Mouse (Mus musculus): ENCODE results near the gene Anxa2. TPM values are rescaled to one million over a fixed set of nuclear protein-coding genes. Genes with fewer than 3 reads are reported as not detected.

Gene Anxa2
- polyA plus RNA-seq, 1 experiment from 2014 or later, result 1,144 TPM

DNA sequence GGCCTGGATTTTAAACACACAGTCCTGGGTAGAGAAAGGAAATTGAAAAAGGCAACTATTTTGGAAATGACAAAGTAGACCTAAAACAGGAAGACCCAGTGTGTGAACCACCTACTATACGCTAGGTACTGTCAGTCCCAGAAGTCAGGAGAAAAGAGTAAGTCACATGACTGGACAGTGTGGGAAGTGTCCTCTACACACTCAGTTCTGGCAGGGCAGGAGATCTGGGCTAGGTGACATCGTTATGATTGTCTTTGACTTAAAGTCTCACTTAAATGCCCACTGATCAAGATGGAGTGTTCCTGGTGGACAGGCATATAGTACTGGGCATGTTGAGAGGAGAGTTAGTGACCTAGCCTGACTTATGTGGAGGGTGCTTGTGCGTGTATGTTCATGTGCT is 3.7 kb downstream of the Anxa2 start:
- Histone ChIP-seq H3K9me3 (ENCODE audit: low read length) (no peaks in the 10 kb centered on the region), H3K27me3 (replicated peaks; ENCODE audit: insufficient read depth, low read length) (no peaks in the 10 kb centered on the region), H3K4me1 (ENCODE audit: insufficient read depth, low read depth, low read length) (peaks cover 43% of the 10 kb centered on the region), H3K27ac (ENCODE audit: low read length) (peak overlapping the region; percentile 99), H3K4me3 (ENCODE audit: low read depth, low read length) (no peak overlapping the region), H3K4me2 (replicated peaks; ENCODE audit: low read depth, low read length) (peak overlapping the region; percentile 67), H3K36me3 (ENCODE audit: insufficient read depth, low read length) (no peaks in the 10 kb centered on the region; the same call in 1 of the 2 replicates), H3K9ac (replicated peaks; ENCODE audit: low read depth) (no peak overlapping the region)
- ATAC-seq (no peak), DNase-seq (ENCODE audit: low spot score) (no peak)
- WGBS, result 64% methylated on average over 3 of the region's 3 CpGs
- no peak for TF ChIP-seq CTCF (IDR thresholded peaks at IDR 0.05)
- no peak for TF ChIP-seq EP300 (IDR thresholded peaks at IDR 0.05)

DNA sequence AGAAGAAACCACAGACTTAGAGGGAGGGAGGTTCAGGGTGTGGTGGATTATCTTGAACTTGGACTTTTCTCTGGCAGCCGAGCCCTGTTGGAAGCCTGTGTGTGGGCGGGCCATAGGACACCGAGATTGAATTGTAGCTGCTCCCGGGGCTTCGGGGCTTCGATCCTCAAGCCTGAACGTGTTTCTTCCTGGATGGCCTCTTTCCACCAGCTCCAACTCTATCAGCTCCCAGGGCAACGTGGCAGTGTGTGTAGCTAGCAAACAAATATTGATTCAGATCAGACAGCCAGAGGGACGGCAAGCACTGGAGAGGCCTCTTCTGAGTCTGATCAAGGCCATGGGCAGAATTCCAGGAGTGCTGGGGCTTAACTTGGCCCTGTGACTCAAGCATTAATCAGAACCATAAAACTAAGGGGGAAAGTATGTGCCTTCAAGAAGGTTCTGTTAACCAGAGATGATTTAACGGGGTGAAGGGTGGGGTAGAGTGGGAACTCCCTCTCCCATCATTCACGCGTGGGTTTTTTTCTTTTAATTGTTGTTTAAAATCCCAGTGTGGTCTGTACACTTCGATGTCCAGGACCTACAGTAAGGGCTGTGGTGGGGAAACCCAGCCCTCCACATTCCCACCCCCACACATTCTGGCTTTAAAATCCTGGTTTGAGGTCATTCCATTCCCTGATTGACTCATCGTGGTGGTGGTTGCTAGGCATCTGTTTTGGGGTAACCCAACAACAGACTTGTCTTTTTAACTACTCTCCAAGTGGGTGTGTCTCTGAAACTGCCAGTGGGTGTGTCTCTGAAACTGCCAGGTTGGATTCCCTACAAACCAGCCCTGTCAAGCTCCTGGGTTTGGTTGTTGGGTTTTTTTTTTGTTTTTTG is 4.6 kb downstream of the Anxa2 start:
- TF ChIP-seq EP300 (IDR thresholded peaks at IDR 0.05) (peak; percentile 58; the same call in 1 of the 2 replicates), CTCF (IDR thresholded peaks at IDR 0.05) (no peak)
- no peak overlapping the region for H3K4me3 ChIP-seq (ENCODE audit: low read depth, low read length)
- H3K4me1 ChIP-seq (ENCODE audit: insufficient read depth, low read depth, low read length), result peaks cover 40% of the 10 kb centered on the region
- DNase-seq (ENCODE audit: low spot score) (peak; percentile 93), ATAC-seq (peak; percentile 56)
- 16% methylated on average over 14 of the region's 14 CpGs for WGBS
- no peaks in the 10 kb centered on the region for H3K9me3 ChIP-seq (ENCODE audit: low read length)
- H3K9ac ChIP-seq (replicated peaks; ENCODE audit: low read depth), result no peak overlapping the region
- peak overlapping the region; percentile 99 for H3K27ac ChIP-seq (ENCODE audit: low read length)
- H3K4me2 ChIP-seq (replicated peaks; ENCODE audit: low read depth, low read length), result peak overlapping the region; percentile 67
- H3K36me3 ChIP-seq (ENCODE audit: insufficient read depth, low read length), result no peaks in the 10 kb centered on the region; the same call in 1 of the 2 replicates
- no peaks in the 10 kb centered on the region for H3K27me3 ChIP-seq (replicated peaks; ENCODE audit: insufficient read depth, low read length)

DNA sequence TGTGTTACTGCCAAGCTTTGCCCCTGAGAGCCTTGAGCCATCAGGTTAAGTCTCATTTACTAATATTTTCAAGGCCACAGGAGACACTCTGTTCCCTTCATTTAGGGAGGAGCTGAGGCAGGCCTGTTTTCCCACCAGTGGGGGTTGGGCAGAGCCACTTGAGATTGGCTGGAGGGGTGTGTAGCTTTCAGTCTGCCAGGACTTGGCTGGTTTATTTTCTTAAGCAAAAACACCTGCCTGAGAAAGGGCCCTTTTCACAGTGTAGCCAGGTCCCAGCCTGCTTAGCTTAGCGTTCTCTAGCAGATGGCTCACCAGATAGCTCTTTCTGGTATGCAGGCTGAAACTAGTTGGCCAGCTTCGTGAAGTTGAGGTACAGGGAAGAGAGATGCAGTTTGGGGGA is 5.6 kb downstream of the Anxa2 start:
- TF ChIP-seq CTCF (IDR thresholded peaks at IDR 0.05), result no peak
- TF ChIP-seq EP300 (IDR thresholded peaks at IDR 0.05), result peak; percentile 98
- WGBS, result 36% methylated on average over 2 of the region's 2 CpGs
- Histone ChIP-seq H3K4me2 (replicated peaks; ENCODE audit: low read depth, low read length) (no peak overlapping the region), H3K4me1 (ENCODE audit: insufficient read depth, low read depth, low read length) (peaks cover 37% of the 10 kb centered on the region), H3K4me3 (ENCODE audit: low read depth, low read length) (no peak overlapping the region), H3K36me3 (ENCODE audit: insufficient read depth, low read length) (no peaks in the 10 kb centered on the region; the same call in 1 of the 2 replicates), H3K9me3 (ENCODE audit: low read length) (no peaks in the 10 kb centered on the region), H3K27me3 (replicated peaks; ENCODE audit: insufficient read depth, low read length) (no peaks in the 10 kb centered on the region), H3K9ac (replicated peaks; ENCODE audit: low read depth) (no peak overlapping the region), H3K27ac (ENCODE audit: low read length) (peak overlapping the region; percentile 99)
- peak; percentile 77 for ATAC-seq
- peak; percentile 87 for DNase-seq (ENCODE audit: low spot score)

DNA sequence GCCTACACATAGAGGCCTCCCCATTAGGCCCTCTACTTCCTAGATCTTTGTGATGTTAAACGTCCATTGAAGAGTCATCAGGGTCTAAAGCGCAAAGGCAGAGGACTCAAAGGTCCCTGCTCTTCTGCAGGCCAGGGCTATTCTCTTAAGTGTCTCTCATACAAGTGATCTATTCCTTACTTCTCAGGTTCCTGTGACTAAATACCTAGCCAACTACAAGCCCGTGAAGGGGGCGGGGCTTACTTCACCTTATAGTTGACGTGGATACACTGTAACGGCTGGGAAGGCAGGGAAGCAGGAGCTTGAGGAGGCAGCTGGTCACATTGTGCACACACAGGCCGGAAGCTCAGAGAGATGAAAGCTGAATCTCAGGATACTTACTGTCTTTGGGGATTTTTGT is 6.5 kb downstream of the Anxa2 start:
- ATAC-seq (no peak), DNase-seq (ENCODE audit: low spot score) (no peak)
- no peak overlapping the region for H3K9ac ChIP-seq (replicated peaks; ENCODE audit: low read depth)
- peaks cover 37% of the 10 kb centered on the region for H3K4me1 ChIP-seq (ENCODE audit: insufficient read depth, low read depth, low read length)
- no peaks in the 10 kb centered on the region for H3K9me3 ChIP-seq (ENCODE audit: low read length)
- H3K27me3 ChIP-seq (replicated peaks; ENCODE audit: insufficient read depth, low read length), result no peaks in the 10 kb centered on the region
- no peak overlapping the region for H3K4me3 ChIP-seq (ENCODE audit: low read depth, low read length)
- H3K27ac ChIP-seq (ENCODE audit: low read length), result peak overlapping the region; percentile 99
- no peaks in the 10 kb centered on the region; the same call in 1 of the 2 replicates for H3K36me3 ChIP-seq (ENCODE audit: insufficient read depth, low read length)
- H3K4me2 ChIP-seq (replicated peaks; ENCODE audit: low read depth, low read length), result no peak overlapping the region; the same call in 1 of the 2 replicates
- WGBS, result 61% methylated on average over 7 of the region's 7 CpGs
- TF ChIP-seq EP300 (IDR thresholded peaks at IDR 0.05) (no peak), CTCF (IDR thresholded peaks at IDR 0.05) (no peak)

DNA sequence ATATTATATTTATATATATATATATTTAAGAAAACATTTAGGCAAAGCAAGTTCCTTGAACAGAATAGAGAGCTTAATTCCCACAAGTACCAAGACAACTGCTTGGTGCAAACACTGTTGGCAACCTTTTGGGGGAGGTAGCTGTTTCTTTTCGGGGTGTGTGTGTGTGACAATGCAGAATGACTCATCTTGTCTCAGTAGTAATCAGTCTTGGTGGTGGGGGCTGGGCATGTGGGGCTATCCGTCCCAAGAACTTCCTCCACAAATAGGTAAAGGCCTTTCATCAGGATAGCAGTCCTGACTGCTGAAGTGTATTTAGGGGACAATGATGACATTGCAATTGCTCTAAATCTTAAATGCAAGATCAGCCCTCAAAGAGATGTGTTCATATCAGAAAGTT is 9.6 kb downstream of the Anxa2 start:
- Histone ChIP-seq H3K4me2 (replicated peaks; ENCODE audit: low read depth, low read length) (no peak overlapping the region), H3K4me3 (ENCODE audit: low read depth, low read length) (no peak overlapping the region), H3K36me3 (ENCODE audit: insufficient read depth, low read length) (peaks cover 19% of the 10 kb centered on the region), H3K9me3 (ENCODE audit: low read length) (no peaks in the 10 kb centered on the region), H3K27me3 (replicated peaks; ENCODE audit: insufficient read depth, low read length) (no peaks in the 10 kb centered on the region), H3K27ac (ENCODE audit: low read length) (no peak overlapping the region), H3K9ac (replicated peaks; ENCODE audit: low read depth) (no peak overlapping the region), H3K4me1 (ENCODE audit: insufficient read depth, low read depth, low read length) (peaks cover 12% of the 10 kb centered on the region)
- DNase-seq (ENCODE audit: low spot score), result no peak
- ATAC-seq, result no peak
- TF ChIP-seq EP300 (IDR thresholded peaks at IDR 0.05) (no peak), CTCF (IDR thresholded peaks at IDR 0.05) (no peak)
- 62% methylated on average over 2 of the region's 2 CpGs for WGBS

DNA sequence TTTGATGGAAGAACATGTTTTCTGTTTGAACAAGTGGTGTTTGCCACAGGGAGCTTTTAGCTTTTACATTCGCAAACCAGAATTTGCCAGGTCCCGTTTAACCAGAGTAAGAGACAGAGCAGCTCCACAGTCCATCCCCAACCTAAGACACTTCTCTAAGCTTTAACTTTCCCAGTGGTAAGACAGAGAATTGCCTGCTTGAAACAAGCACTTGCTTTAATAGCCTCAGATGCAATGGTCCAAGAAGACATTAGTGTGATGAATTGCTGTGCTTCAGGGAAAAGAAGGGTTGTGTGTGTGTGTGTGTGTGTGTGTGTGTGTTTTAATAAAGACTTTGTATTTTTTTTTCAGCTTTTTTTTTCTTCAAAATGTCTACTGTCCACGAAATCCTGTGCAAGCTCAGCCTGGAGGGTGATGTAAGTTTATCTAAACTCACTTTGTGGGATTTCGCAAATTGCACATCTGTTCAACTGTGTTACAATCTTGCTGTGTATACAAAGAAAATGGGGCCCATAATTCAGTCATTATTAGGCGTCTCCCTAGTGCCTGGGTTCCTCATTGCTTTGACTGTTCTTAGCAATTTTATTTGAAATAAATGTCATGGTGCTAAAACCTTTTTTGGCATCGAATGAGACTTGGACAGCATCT is 10.8 kb downstream of the Anxa2 start:
- Histone ChIP-seq H3K36me3 (ENCODE audit: insufficient read depth, low read length) (peaks cover 25% of the 10 kb centered on the region), H3K27me3 (replicated peaks; ENCODE audit: insufficient read depth, low read length) (no peaks in the 10 kb centered on the region), H3K4me1 (ENCODE audit: insufficient read depth, low read depth, low read length) (peaks cover 7% of the 10 kb centered on the region), H3K4me2 (replicated peaks; ENCODE audit: low read depth, low read length) (no peak overlapping the region), H3K9ac (replicated peaks; ENCODE audit: low read depth) (no peak overlapping the region), H3K9me3 (ENCODE audit: low read length) (no peaks in the 10 kb centered on the region), H3K4me3 (ENCODE audit: low read depth, low read length) (no peak overlapping the region), H3K27ac (ENCODE audit: low read length) (no peak overlapping the region)
- DNase-seq (ENCODE audit: low spot score) (peak; percentile 49), ATAC-seq (0 out of 2 replicates have a peak, but pooled peaks have one; percentile 14)
- no peak for TF ChIP-seq EP300 (IDR thresholded peaks at IDR 0.05)
- TF ChIP-seq CTCF (IDR thresholded peaks at IDR 0.05), result no peak
- 63% methylated on average over 6 of the region's 6 CpGs for WGBS

Data from lung, postnatal 0 days (tissue).